Mouse (Mus musculus) brown adipose tissue, adult 24 weeks (tissue): ENCODE data around the gene Tex9. TPM values are rescaled to one million over a fixed set of nuclear protein-coding genes. Genes with fewer than 3 reads are reported as not detected.
A peak's percentile ranks its signal among the peaks of the same experiment; 100 is the strongest.

Source experiments
- H3K27ac ChIP-seq: fragments of 200-500 bp; replicated peaks from 2 replicates; pipeline ENCODE4 v1.5.1; 2012; ENCODE audit warnings: low read depth, mild to moderate bottlenecking, low read length
- H3K4me1 ChIP-seq: fragments of 200-500 bp; 2 replicates; pipeline ENCODE4 v1.6.1; 2012; ENCODE audit warnings: low read length, mixed read lengths; ENCODE audit not compliant: control insufficient read depth, insufficient read depth, insufficient read length
- H3K4me3 ChIP-seq: fragments of 200-500 bp; 2 replicates; pipeline ENCODE4 v1.5.1; 2012; ENCODE audit warnings: low read depth, mild to moderate bottlenecking, low read length, moderate library complexity; ENCODE audit not compliant: insufficient read depth
- polyA plus RNA-seq: library from polyadenylated mRNA; stranded (reverse); fragments of >200 nt; gene quantifications from 2 replicates; pipeline ENCODE4 v1.2.4, GENCODE M21; 2012; ENCODE audit not compliant: missing spikeins, insufficient read depth, insufficient read length

Tex9 gene
- polyA plus RNA-seq, 1 experiment, result 2.3 TPM

DNA sequence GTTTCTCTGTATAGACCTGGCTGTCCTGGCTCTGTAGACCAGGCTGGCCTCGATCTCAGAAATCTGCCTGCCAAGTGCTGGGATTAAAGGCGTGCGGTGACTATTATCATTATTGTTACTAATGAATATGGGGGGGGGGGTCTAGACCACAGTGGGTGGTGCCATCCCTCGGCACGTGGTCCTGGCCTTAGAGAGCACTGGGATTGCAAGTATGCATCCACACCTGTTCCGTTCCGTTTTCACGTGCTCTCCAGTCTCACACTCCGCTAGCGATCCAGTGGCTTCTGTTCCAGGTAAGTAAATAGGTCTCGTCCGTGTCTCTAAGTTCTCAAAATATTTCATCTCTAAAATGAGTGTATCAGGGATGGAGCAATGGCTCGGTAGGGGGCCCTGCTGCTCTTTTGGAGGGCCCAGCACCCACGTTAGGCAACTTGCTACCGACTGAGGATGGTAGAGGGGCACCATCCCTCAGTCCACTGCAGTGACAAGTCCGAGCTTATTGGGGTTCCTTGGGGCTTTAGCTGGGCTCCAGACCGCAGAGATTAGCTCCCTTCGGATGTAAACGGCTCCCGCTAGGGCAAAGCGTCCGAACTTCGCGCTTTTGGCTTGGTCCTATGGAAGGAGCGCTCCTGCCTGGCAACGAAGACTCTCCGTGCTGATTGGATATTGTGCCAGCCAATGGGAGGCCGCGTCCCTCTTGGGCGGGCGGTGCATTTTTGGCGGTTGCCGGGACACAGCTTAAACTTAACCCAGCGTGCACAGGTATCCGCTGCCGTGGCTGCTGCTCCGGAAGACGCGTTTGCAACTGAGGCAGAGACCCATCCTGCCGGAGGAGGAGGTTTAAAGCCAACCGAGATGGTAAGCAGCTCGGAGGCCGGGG lies 54.0 kb downstream of the Tex9 start, which contains the start of gene Mns1:
Gene Mns1, plus strand, starts transcription at position 190 of the 880 bp plus-strand sequence.
- Histone ChIP-seq H3K27ac (no peak within 1 kb of the TSS), H3K4me1 (no peaks in the 10 kb centered on the region), H3K4me3 (peak within 1 kb of the TSS; percentile 60)

DNA sequence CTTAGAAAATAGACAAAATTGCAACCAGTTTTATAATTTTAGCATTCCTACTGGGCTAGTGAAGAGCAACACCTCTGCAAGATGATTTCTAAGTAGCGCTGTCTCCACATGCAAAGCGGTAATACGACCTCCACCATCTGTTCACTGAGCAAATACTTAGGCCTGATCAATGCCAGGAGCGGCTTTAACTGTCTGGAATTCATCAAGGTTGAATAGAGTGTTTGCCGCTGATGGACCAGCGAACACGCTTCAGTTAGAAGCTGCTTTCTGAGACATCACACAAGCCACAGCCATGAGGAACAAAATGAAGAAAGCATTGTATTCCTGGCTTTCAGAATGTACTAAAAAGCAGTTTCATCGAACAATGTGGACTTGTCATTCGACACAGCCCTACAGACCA lies 57.1 kb downstream of the Tex9 start:
- H3K4me3 ChIP-seq, result no peak overlapping the region
- no peak overlapping the region for H3K27ac ChIP-seq
- H3K4me1 ChIP-seq, result no peaks in the 10 kb centered on the region

DNA sequence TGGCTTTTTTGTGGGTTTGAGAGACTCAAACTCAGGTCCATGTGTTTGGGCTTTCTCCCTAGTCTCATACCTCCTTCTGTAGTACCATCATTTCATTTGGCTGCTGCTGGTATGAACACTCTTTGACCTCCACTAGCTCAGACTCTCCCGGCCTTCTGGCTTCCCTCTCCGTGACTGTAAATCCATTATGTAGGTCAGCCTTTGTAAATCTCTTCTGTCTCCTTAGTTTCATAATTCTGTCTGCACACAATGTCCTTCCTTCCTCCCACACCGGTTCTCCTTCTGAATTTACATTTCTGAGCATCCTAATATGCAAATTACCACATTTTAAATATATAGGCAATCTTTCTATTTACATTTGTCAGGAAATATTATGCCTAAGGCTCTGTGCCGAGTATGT lies 64.2 kb downstream of the Tex9 start:
- no peak overlapping the region for H3K27ac ChIP-seq

DNA sequence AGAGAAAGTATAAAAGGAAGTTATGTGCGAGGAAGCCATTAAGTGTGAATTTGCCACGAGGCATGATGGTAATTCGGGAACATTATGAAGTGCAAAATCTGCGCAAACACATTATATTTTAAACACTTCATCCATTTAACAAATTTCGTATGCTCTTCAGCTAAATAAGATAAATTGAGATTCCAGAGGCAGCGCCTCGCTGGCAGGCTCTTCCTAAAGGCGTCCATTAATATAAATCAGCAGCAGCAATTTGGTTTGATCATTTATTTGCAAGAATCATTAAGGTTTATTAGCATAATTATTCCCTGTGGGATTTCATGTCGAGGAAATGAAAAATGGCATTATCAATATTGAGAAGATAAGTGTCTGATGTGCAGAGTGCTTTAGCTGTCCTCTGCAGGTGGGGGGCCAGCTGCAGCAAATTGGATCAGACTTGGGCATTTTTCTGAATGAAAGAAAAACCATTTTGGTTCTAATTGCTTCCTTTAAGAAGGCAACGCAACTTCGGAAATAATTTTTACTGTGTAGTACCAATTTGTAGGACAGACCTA lies 66.6 kb downstream of the Tex9 start:
- peaks cover 11% of the 10 kb centered on the region for H3K4me1 ChIP-seq
- H3K4me3 ChIP-seq, result no peak overlapping the region
- H3K27ac ChIP-seq, result no peak overlapping the region

More for the DNA sequence above, 64.2 kb downstream of the Tex9 start:
- peaks cover 2% of the 10 kb centered on the region; the same call in 1 of the 2 replicates for H3K4me1 ChIP-seq
- H3K4me3 ChIP-seq, result no peak overlapping the region

DNA sequence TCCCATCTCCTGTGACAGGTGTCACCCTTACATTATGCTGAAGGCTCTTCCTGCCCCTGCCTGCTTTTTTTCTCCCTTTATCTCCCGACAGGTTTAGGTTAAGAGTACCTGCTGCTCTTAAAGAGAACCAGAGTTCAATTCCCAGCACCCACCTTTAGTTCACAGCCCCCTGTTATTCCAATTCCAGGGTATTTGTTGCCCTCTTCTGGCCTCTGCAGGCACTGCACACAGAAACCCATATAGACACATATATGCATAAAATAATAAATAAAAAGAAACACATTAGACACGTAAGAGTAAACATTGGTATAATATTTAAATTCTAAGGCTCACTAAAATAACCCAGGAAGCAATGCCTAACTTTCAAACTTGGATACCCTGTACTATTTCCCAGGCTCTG lies 69.3 kb downstream of the Tex9 start:
- Histone ChIP-seq H3K27ac (no peak overlapping the region), H3K4me3 (no peak overlapping the region), H3K4me1 (peaks cover 11% of the 10 kb centered on the region)

DNA sequence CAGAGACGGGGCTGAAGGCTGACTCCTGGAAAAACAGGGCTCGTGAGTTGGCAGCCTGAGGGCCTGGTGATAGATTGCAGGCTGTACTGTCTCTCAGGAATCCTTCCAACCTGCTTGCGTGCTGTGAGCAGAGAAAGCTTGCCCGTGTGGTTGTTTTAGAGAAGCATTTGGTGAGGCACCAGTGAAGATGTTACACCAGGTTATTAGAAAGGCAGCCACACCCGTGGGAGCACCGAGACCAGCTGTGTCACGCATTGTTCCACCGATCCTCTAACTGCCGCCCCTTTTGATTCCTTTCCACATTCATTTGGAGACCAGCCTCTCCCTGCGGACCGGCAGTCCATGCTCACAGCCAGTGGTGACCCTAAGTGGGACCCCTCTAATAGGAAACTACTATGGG lies 69.7 kb downstream of the Tex9 start:
- Histone ChIP-seq H3K4me3 (peak overlapping the region; percentile 1; the same call in 1 of the 2 replicates), H3K27ac (no peak overlapping the region), H3K4me1 (peaks cover 11% of the 10 kb centered on the region)

DNA sequence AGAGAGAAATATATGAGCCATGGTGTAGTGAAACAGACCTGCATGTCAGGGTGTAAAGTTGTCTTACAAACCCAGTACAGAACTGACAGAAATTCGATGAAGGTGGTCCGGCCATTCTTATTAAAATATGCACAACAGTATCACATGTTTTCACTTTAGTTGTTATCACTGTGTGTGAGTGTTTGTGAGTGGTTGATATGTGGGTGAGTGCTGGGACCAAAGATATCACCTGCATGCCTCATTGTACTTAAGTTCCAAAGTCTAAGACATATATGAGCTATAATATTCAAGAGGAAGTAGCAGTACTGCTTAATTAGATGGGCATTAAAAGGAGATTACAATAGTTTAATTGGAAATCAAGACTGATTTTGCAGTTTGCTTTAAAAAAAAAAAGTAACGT lies 71.5 kb downstream of the Tex9 start:
- H3K4me3 ChIP-seq, result no peak overlapping the region
- peaks cover 10% of the 10 kb centered on the region for H3K4me1 ChIP-seq
- no peak overlapping the region for H3K27ac ChIP-seq

DNA sequence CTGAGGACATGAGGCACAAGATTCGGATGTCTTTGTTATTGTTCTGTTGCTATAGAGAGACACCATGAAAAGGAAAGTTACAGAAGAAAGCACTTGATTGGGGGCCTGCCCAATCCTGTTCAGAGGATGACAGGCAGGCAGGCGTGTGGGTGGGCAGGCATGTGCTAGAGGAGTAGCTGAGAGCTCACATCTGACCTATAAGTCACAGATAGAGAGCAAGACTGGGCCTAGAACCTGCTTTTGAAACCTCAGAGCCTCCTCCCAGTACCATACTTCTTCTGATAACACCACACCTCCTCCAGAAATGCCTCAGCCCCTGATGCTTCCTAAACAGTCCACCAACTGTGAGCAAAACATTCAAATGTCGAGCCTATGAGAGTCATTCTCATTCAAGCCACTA lies 73.6 kb downstream of the Tex9 start:
- Histone ChIP-seq H3K4me1 (peaks cover 10% of the 10 kb centered on the region), H3K27ac (no peak overlapping the region), H3K4me3 (no peak overlapping the region)

DNA sequence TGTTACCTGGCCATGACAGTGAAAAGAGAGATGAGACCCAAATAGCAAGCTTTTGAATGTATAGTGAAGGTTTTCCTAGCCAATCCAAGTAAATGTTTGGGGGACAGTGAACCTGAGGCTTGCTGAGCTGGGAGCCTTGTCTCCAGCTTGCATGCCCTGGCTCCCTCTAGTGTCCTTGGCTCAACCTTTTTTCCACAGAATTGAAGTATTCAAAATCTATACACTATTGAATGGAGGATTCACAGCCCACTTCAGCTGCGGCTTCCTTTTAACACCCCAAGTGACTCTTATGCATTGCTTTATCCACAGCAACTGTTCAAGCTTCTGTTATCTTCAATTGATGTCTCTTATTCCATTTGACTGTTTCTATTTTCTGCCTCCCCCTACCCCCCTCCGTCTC lies 80.3 kb downstream of the Tex9 start:
- Histone ChIP-seq H3K27ac (no peak overlapping the region), H3K4me1 (no peaks in the 10 kb centered on the region), H3K4me3 (no peak overlapping the region)

DNA sequence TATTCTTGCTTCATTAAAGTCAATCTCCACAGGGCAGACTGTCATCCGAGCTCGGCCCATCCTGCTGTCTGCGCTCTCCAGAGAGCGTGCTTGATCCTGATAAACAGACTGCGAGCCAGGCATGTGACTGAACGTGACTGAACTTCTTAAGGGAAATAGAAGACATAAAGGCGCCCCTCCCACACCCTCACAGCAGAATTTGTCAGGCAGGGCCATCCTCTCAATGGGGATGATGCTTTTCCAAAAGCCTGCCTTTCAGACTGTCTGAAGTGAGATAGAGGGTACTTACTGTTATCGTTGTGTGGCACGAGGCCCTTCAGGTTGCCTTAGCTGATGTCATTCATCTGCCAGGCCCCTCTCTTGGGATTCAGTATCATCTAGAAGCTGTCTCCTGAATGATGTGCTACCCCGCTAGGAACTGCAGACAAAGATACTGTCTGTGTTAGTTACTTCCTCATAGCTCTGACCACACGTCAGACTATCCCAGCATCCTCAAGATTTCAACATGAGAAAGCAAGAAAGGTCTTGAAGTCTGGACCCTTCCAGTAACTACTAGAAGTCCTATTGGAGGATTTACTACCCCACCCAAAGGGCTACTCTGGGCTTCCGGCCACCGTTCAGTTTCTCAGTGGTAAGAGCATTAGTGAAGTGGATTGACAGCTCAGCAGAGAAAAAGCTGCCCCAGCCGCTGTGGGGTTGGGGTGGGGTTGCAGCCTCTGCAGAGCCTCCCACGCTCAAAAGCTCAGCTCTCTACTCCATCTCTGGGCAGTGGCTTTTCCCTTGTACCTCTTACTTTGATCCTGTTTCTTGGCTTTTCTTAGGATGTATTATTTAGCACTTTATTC lies 82.4 kb downstream of the Tex9 start:
- Histone ChIP-seq H3K27ac (no peak overlapping the region), H3K4me3 (no peak overlapping the region), H3K4me1 (no peaks in the 10 kb centered on the region)

DNA sequence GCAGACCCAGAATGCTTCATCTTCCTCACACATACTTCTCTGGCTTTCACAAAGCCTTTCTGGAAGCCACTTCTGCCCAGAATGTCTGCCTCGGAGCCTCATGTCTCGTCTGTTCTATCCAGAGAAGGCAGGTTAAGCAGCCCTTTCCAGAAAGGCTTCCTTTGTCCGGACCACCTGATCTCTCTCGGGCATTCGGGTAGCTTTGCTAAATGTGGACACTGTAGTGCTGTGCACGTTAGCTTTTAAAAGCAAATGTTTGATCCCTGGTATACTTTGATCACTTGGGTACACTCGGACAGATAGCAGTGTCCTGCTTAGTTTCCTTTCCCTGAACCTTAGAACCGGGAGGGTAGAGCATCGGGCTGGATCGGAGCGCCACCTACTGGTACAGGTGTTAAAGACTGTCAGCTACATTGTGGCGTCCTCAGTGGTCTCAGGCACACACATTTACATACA lies 83.9 kb downstream of the Tex9 start:
- H3K27ac ChIP-seq, result no peak overlapping the region

DNA sequence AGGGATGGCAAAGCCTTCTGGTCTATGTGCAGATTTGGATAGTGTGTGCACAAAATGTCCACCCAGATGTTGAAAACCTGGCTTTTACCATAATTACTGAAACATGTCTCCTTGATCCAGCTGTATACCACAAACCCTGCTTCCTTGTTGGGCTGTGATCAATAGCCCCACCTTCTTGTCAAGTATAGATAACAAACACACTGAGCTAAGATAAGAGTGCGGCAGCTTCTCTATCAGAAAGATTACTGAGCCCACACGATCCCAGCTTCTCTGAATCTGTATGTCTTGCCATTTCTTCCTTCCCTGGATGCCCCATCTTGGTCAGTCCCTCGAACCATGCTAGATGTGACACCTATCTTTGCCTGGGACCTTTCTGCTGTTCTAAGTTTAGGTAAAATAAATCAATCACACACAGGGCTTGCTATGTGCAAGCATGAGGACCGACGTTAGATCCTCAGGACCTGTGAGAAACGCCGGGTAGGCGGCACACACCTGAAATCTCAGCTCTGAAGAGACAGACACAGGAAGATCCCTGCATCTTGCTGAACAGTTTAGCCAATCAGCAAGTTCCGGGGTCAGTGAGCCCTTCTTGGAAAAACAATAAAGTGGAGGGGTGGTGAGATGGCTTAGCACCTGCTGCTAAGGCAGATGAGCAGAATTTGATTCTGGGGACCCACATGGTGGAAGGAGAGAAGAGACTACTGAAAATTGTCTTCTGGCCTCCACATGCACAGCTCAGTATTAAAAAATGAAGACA lies 86.0 kb downstream of the Tex9 start:
- H3K27ac ChIP-seq, result no peak overlapping the region
- no peaks in the 10 kb centered on the region for H3K4me1 ChIP-seq
- no peak overlapping the region for H3K4me3 ChIP-seq

More for the DNA sequence above, 83.9 kb downstream of the Tex9 start:
- Histone ChIP-seq H3K4me1 (no peaks in the 10 kb centered on the region), H3K4me3 (peak overlapping the region; percentile 55)

DNA sequence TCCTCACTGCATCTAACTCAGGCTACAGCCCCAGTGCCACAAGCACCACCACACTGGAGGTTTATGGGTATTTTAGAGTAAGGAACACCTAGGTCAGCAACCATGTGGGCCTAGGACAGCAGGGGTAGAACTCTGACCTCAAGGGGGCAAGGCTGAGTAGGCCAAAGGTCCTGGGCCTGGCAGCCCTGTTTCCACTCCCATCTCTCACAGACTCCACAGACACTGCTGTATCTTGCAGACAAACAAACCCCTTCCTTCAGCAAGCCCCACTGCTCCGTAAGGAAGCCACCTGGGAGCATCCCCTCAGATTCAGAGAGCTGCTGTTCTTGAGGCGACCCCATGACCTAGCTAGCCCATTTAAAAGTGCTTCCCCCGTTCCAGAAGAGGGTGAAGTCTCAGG lies 87.1 kb downstream of the Tex9 start:
- Histone ChIP-seq H3K4me3 (no peak overlapping the region), H3K4me1 (no peaks in the 10 kb centered on the region), H3K27ac (no peak overlapping the region)

DNA sequence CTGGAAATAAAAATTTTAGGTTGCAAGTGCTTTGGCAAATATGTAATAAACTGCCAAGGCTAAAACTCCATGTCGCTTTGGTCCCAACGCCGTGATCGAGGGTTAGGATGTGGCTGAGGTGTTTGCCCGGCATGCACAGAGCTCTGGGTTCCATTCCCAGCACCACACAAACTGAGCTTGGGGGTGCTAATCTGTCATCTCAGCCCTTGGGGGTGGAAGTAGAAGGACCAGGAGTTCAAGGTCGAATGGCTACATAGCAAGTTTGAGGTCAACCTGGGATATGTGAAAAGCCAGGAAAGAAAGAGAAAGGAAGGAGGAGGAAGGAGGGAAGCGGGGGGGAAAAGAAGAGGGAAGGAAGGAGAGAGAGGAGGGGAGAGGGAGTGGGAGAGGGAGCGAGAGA lies 87.6 kb downstream of the Tex9 start:
- H3K4me1 ChIP-seq, result no peaks in the 10 kb centered on the region
- no peak overlapping the region for H3K27ac ChIP-seq
- H3K4me3 ChIP-seq, result no peak overlapping the region
